Mouse (Mus musculus): ENCODE results near the gene Unc13a. TPM values are rescaled to one million over a fixed set of nuclear protein-coding genes. Genes with fewer than 3 reads are reported as not detected.
"Not testable (repeated sequence)": the region's sequence is repeated elsewhere in the genome, so short reads cannot be mapped to it uniquely, and the experiment has no call there.

Unc13a gene
- total RNA-seq, 1 experiment = 3.0 TPM

DNA sequence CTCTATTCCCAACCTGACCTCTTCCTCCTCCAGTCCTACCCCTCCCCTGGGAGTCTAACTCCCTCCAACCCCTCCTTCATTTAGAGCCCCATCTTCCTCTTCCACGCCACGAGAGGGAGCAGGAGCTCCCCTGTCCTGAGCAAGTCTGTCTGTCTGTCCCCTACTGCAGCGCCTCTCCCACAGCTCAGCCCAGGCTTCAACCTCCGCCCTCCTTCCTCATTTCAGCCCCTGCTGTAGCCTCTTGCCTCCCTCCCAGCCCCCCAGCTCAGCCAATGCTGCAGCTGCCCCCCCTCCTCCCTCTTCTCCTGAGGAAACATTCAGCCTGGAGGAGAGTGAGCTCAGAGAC, 30.5 kb upstream of the Unc13a start:
- Histone ChIP-seq H3K4me1 (ENCODE audit: control insufficient read depth in 2 of 2, insufficient read depth in 2 of 2, low read length in 2 of 2, poor library complexity in 1 of 2) (peaks cover 2 to 16% of the 10 kb centered on the region in 2 experiments), H3K36me3 (ENCODE audit: control insufficient read depth, insufficient read depth, low read length, poor library complexity, severe bottlenecking) (no peaks in the 10 kb centered on the region), H3K9me3 (ENCODE audit: control insufficient read depth, insufficient read depth, low read depth, low read length) (no peaks in the 10 kb centered on the region), H3K4me3 (ENCODE audit: insufficient read depth in 1 of 2, low read depth in 1 of 2, low read length in 2 of 2, poor library complexity in 1 of 2, severe bottlenecking in 1 of 2) (no peak overlapping the region), H3K27ac (ENCODE audit: insufficient read depth, low read depth, low read length, poor library complexity, severe bottlenecking) (no peak overlapping the region), H3K9ac (ENCODE audit: insufficient read depth, low read depth, low read length, poor library complexity, severe bottlenecking) (no peak overlapping the region)
- TF ChIP-seq HCFC1 (IDR thresholded peaks at IDR 0.05; ENCODE audit: borderline replicate concordance, insufficient read depth, low read length) = no peak
- in situ Hi-C loops (cut with MboI; ENCODE audit: low sequenced_read_pairs in 2 of 2, unreplicated experiment in 2 of 2) = no loop called here
- DNase-seq (ENCODE audit: low read depth, low spot score) = no peak

DNA sequence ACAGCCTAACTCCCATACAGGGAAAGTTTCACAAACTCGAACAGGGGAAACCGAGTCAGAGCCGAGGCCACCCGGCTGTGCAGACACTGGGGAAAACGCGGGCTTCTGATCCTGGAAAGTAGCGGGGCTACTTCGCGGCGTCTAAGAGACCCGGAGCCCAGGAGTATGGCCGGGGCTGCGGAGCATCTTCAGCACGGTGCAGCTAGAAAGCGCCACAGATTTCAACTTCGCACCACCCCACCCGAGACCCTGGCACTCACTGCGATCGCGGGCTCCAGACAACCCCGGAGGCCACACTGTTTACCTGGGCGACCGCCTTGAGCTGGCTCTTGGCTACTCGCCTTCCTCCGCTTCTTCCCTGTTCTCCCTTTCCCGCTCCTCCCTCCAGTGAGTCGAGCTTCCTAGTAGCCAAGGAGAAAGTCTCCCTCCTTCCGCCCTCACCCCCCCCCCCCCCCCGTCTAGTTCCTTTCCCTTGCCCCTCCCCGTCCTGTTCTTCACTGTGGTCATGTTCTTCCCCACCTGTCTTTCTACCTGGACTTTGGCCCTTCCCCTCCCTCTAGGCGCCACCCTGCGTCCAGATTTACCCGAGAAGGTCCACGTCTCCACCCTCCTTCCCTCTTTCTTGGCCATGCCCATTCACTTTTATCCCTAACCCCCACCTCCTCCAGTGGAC, 30.0 kb upstream of the Unc13a start, which contains the start of gene B3gnt3:
TSS of gene B3gnt3 (minus strand) at position 376 of the 673 bp plus-strand sequence.
- Histone ChIP-seq H3K9ac (ENCODE audit: insufficient read depth, low read depth, low read length, poor library complexity, severe bottlenecking) (no peak within 1 kb of the TSS), H3K4me1 (ENCODE audit: control insufficient read depth in 2 of 2, insufficient read depth in 2 of 2, low read length in 2 of 2, poor library complexity in 1 of 2) (peaks cover 2 to 16% of the 10 kb centered on the region in 2 experiments), H3K36me3 (ENCODE audit: control insufficient read depth, insufficient read depth, low read length, poor library complexity, severe bottlenecking) (no peaks in the 10 kb centered on the region), H3K27ac (ENCODE audit: insufficient read depth, low read depth, low read length, poor library complexity, severe bottlenecking) (no peak within 1 kb of the TSS), H3K4me3 (ENCODE audit: insufficient read depth in 1 of 2, low read depth in 1 of 2, low read length in 2 of 2, poor library complexity in 1 of 2, severe bottlenecking in 1 of 2) (peak within 1 kb of the TSS in 1 of 2 experiments; percentile 28; a peak in 3 of 4 replicates), H3K9me3 (ENCODE audit: control insufficient read depth, insufficient read depth, low read depth, low read length) (no peaks in the 10 kb centered on the region)
- in situ Hi-C loops (cut with MboI; ENCODE audit: low sequenced_read_pairs in 2 of 2, unreplicated experiment in 2 of 2) = no loop called here
- no peak for DNase-seq (ENCODE audit: low read depth, low spot score)
- TF ChIP-seq MAFK (IDR thresholded peaks at IDR 0.05; ENCODE audit: insufficient read depth, low read depth, low read length) = no peak

DNA sequence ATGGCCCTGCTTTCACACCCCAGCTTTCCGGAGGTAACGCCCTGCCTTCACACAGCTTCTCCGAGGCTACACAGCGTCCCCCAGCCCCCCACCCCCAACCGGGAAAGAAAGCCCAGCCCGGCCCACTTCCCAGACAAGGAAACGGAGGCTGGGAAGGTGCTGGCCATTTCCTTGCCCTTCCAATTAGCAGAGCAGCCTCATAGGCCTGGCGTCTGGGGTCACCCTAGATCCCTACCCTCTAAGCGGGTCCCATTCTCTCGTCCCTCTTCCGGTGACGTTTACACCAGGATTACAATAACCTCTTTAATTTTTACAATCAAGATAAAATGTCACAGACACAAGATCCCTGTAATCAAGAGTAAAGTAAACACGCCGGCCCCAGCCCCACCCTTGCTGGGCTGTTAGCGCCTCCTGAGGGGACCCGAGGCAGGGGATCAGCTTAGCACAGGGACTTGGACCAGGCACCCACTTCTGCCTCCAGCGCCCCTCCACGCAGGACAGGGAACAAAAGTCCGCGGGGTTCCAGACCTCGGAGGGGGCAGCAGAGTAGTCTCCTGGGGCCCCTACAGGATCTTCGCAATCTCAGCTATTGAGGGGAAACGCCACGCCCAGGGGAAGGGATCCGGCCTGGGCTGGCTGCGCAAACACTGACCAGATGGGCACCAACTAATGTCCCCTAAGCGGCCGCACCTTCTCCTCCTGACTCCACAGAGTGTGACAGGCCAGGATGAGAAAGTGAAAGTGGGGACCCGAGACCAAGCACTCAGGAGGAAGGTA, 29.1 kb upstream of the Unc13a start:
- Histone ChIP-seq H3K4me1 (ENCODE audit: control insufficient read depth in 2 of 2, insufficient read depth in 2 of 2, low read length in 2 of 2, poor library complexity in 1 of 2) (peaks cover 2 to 16% of the 10 kb centered on the region in 2 experiments), H3K36me3 (ENCODE audit: control insufficient read depth, insufficient read depth, low read length, poor library complexity, severe bottlenecking) (no peaks in the 10 kb centered on the region), H3K9me3 (ENCODE audit: control insufficient read depth, insufficient read depth, low read depth, low read length) (no peaks in the 10 kb centered on the region), H3K4me3 (ENCODE audit: insufficient read depth in 1 of 2, low read depth in 1 of 2, low read length in 2 of 2, poor library complexity in 1 of 2, severe bottlenecking in 1 of 2) (no peak overlapping the region), H3K9ac (ENCODE audit: insufficient read depth, low read depth, low read length, poor library complexity, severe bottlenecking) (no peak overlapping the region), H3K27ac (ENCODE audit: insufficient read depth, low read depth, low read length, poor library complexity, severe bottlenecking) (no peak overlapping the region)
- no peak for DNase-seq (ENCODE audit: low read depth, low spot score)
- TF ChIP-seq ZC3H11A (IDR thresholded peaks at IDR 0.05; ENCODE audit: borderline replicate concordance, low read depth, low read length) = no peak
- in situ Hi-C loops (cut with MboI; ENCODE audit: low sequenced_read_pairs in 2 of 2, unreplicated experiment in 2 of 2) = no loop called here

DNA sequence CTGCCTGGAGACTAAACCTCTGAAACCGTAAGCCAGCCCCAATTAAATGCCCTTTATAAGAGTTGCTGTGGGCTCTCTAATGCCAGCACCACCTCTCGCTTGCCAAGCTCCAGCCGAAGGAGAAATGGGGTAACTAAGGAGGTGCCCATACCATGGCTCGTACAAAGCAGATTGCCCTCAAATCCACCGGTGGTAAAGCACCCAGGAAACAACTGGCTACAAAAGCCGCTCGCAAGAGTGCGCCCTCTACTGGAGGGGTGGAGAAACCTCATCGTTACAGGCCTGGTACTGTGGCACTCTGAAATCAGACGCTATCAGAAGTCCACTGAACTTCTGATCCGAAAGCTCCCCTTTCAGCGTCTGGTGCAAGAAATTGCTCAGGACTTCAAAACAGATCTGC, 23.9 kb upstream of the Unc13a start:
- in situ Hi-C loops (cut with MboI; ENCODE audit: low sequenced_read_pairs in 2 of 2, unreplicated experiment in 2 of 2) = not testable (repeated sequence)

DNA sequence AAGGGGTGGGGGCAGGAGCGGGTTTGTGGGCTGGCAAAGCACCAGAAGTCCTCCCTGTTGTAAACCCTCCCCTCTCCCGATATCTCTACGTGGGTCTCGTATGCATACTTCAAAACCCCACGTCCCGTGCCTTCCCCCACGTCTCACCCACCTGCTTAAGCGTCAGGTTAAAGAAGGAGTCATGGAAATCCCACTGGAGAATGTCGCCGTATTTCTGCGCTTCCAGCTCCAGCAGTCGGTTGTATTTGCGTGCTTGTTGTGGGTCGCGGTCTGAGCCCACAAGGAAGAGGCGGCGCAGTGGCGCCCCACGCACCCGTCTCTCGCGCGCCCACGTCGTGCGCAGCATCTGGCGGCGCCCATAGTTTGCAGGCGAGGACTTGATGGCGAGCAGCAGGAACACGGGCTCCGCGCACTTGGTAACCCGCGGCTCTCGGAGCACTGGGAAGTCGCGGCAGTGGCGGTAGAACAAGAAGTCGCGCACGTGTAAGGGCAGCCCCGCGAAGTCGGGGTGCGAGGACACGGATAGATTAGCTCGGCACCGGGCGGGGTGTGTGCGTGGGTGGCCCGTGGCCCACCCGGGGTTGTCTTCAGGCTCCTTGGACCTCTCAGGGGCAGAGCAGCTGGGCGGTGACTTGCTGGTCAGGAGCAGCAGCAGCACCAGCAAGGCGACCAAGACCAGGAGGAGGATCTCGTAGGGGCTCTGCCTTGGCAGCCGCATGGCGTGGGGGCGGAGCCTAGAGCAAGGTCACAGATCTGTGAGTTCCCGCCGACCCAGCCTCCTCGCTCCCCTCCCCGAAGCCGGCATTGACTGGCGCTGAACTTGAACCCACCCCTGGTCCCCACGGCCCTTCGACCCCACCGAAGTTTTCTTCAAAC, 21.8 kb upstream of the Unc13a start:
- TF ChIP-seq CHD2 (IDR thresholded peaks at IDR 0.05; ENCODE audit: low read depth, low read length) = no peak
- no peak for TF ChIP-seq ZNF384 (IDR thresholded peaks at IDR 0.05; ENCODE audit: low read depth, low read length)
- TF ChIP-seq MAFK (IDR thresholded peaks at IDR 0.05; ENCODE audit: insufficient read depth, low read depth, low read length) = no peak
- TF ChIP-seq ZC3H11A (IDR thresholded peaks at IDR 0.05; ENCODE audit: borderline replicate concordance, low read depth, low read length) = no peak
- no peak for TF ChIP-seq HCFC1 (IDR thresholded peaks at IDR 0.05; ENCODE audit: borderline replicate concordance, insufficient read depth, low read length)
- no peak overlapping the region for H3K9ac ChIP-seq (ENCODE audit: insufficient read depth, low read depth, low read length, poor library complexity, severe bottlenecking)
- in situ Hi-C loops (cut with MboI; ENCODE audit: low sequenced_read_pairs in 2 of 2, unreplicated experiment in 2 of 2) = no loop called here
- H3K4me1 ChIP-seq (ENCODE audit: control insufficient read depth in 2 of 2, insufficient read depth in 2 of 2, low read length in 2 of 2, poor library complexity in 1 of 2) = peaks cover 0 to 27% of the 10 kb centered on the region in 2 experiments; a peak in 2 of 4 replicates
- no peaks in the 10 kb centered on the region for H3K36me3 ChIP-seq (ENCODE audit: control insufficient read depth, insufficient read depth, low read length, poor library complexity, severe bottlenecking)
- H3K4me3 ChIP-seq (ENCODE audit: insufficient read depth in 1 of 2, low read depth in 1 of 2, low read length in 2 of 2, poor library complexity in 1 of 2, severe bottlenecking in 1 of 2) = peak overlapping the region; percentile 27 to 56; a peak in 3 of 4 replicates
- no peak overlapping the region for H3K27ac ChIP-seq (ENCODE audit: insufficient read depth, low read depth, low read length, poor library complexity, severe bottlenecking)
- H3K9me3 ChIP-seq (ENCODE audit: control insufficient read depth, insufficient read depth, low read depth, low read length) = no peaks in the 10 kb centered on the region
- DNase-seq (ENCODE audit: low read depth, low spot score) = no peak

More for the DNA sequence above, 23.9 kb upstream of the Unc13a start:
- H3K9me3 ChIP-seq (ENCODE audit: control insufficient read depth, insufficient read depth, low read depth, low read length); DNase-seq (ENCODE audit: low read depth, low spot score); H3K4me3 ChIP-seq (ENCODE audit: insufficient read depth in 1 of 2, low read depth in 1 of 2, low read length in 2 of 2, poor library complexity in 1 of 2, severe bottlenecking in 1 of 2); H3K27ac ChIP-seq (ENCODE audit: insufficient read depth, low read depth, low read length, poor library complexity, severe bottlenecking); H3K36me3 ChIP-seq (ENCODE audit: control insufficient read depth, insufficient read depth, low read length, poor library complexity, severe bottlenecking); H3K9ac ChIP-seq (ENCODE audit: insufficient read depth, low read depth, low read length, poor library complexity, severe bottlenecking): not testable (repeated sequence)
- H3K4me1 ChIP-seq (ENCODE audit: control insufficient read depth in 2 of 2, insufficient read depth in 2 of 2, low read length in 2 of 2, poor library complexity in 1 of 2) = peaks cover 2 to 30% of the 10 kb centered on the region in 2 experiments
